Mouse (Mus musculus) heart, embryonic 10.5 days (tissue): ENCODE results near the gene Zfp995. TPM values are rescaled to one million over a fixed set of nuclear protein-coding genes. Genes with fewer than 3 reads are reported as not detected.
"Not testable (repeated sequence)": the region's sequence is repeated elsewhere in the genome, so short reads cannot be mapped to it uniquely, and the experiment has no call there.

Experiments used
- DNase-seq: peaks from one replicate; pipeline ENCODE4 v3.0.0-alpha.2; 2017; ENCODE audit warnings: low spot score
- H3K27ac ChIP-seq: fragments of 300-500 bp; sonication (generic); 2 replicates; pipeline ENCODE4 v1.5.1; 2016; ENCODE audit warnings: mild to moderate bottlenecking
- H3K27me3 ChIP-seq: fragments of 300-500 bp; sonication (generic); 2 replicates; pipeline ENCODE4 v1.6.1; 2016; ENCODE audit warnings: mild to moderate bottlenecking; ENCODE audit not compliant: poor library complexity, insufficient read depth, severe bottlenecking
- H3K36me3 ChIP-seq: fragments of 300-500 bp; sonication (generic); 2 replicates; pipeline ENCODE4 v1.6.1; 2016; ENCODE audit warnings: mild to moderate bottlenecking, moderate library complexity
- H3K4me1 ChIP-seq: fragments of 300-500 bp; sonication (generic); 2 replicates; pipeline ENCODE4 v1.6.1; 2016; ENCODE audit warnings: mild to moderate bottlenecking
- H3K4me3 ChIP-seq: fragments of 300-500 bp; sonication (generic); 2 replicates; pipeline ENCODE4 v1.5.1; 2016; ENCODE audit warnings: mild to moderate bottlenecking, moderate library complexity
- H3K9me3 ChIP-seq: fragments of 300-500 bp; sonication (generic); 2 replicates; pipeline ENCODE4 v1.6.1; 2016; ENCODE audit warnings: mild to moderate bottlenecking, moderate library complexity
- WGBS: fragments of 180-500 bp; shearing (Covaris S2); methylation state at CpG from one replicate; pipeline ENCODE4 v1.1.7; 2016; 5-methylcytosine and 5-hydroxymethylcytosine counted together
- polyA plus RNA-seq: library from polyadenylated mRNA; unstranded; fragments of >200 nt; fragmentation: Nextera tagmentation; extraction: Ambion mirVana; gene quantifications from 2 replicates; pipeline ENCODE4 v1.2.1, GENCODE M21; 2016

Gene Zfp995
- 3.9 and 5.1 TPM in 2 replicates for polyA plus RNA-seq

DNA sequence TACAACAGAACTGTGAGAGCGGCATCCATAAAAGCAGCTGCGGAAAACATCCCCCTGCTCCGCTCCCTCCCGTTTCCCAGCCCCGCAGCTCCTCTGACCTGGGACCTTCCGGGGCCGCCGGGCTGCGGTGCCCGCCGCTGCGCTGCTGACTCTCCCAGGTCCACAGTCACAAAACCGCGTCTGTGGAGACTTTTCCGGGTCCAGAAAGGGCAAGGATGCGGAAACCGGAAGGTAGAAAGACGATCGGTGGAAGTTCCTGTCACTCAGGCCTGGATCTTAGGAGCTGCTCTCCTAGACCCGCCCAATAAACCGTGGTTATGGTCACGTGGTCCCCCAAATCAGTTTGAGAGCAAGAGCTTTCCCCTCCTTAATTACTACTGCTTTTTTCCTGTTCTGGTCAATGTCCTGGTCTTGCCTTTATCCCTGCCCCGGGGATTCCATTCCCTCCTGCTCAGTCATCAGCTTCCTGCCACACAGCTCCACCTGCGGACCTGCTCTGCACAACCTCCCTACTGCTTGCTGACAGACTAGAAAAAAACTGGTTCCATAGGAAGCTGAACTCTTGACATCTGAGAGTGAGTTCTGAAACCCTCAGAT is at the start of gene Zfp995:
Gene Zfp995, minus strand, starts transcription at position 471 of the 597 bp plus-strand sequence.
- H3K27me3 ChIP-seq, H3K4me1 ChIP-seq, H3K36me3 ChIP-seq, H3K9me3 ChIP-seq: not testable (repeated sequence)
- Histone ChIP-seq H3K4me3 (peak within 1 kb of the TSS; percentile 71), H3K27ac (peak within 1 kb of the TSS; percentile 85)
- peak; percentile 84 for DNase-seq
- WGBS = under 1% methylated on average over 24 of the region's 24 CpGs

DNA sequence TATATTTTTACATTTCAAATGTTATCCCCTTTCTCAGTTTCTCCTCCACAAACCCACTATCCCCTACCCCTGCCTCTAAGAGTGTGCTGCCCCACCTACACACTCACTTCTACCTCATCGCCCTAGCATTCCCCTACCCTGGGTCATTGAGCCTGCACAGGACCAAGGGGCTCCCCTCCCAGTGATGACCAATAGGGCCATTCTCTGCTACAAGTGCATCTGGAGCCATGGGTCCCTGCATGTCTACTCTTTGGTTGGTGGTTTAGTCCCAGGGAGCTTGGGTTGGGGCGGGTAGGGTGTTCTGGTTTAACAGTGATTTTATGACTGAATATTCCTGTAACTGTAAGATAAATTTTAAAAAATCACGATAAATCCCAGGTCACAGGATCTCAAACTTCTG is 687 bp downstream of the Zfp995 start:
- no peaks in the 10 kb centered on the region for H3K9me3 ChIP-seq
- peak overlapping the region; percentile 85; the same call in 1 of the 2 replicates for H3K27ac ChIP-seq
- 1% methylated on average over 3 of the region's 3 CpGs for WGBS
- H3K27me3 ChIP-seq = no peaks in the 10 kb centered on the region
- peak overlapping the region; percentile 71 for H3K4me3 ChIP-seq
- DNase-seq = no peak
- H3K4me1 ChIP-seq = no peaks in the 10 kb centered on the region
- H3K36me3 ChIP-seq = peaks cover 3% of the 10 kb centered on the region; the same call in 1 of the 2 replicates

DNA sequence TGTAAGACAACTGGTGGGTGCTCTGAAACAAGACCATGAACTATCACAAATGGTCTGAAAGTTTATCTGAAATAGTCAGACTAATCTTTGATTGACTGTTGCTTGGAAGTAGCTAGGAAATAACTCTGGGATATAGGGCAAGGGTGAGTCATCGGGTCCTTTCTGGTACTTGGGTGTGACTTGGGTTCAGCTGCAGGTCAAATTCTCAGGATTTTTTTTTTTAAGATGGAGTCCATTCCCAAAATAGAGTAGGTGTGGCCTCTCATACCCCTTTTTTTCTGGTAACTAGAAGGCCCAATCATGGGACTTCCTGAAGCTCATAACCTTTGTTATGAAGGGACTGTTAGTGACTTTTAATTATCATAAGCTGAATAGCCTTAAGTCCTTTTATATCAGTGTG is 38.5 kb downstream of the Zfp995 start:
- no peak overlapping the region for H3K4me3 ChIP-seq
- H3K4me1 ChIP-seq = no peaks in the 10 kb centered on the region
- no peaks in the 10 kb centered on the region for H3K27me3 ChIP-seq
- H3K27ac ChIP-seq = no peak overlapping the region
- WGBS = 61% methylated on average over 1 of the region's 1 CpGs
- peaks cover 9% of the 10 kb centered on the region; the same call in 1 of the 2 replicates for H3K9me3 ChIP-seq
- H3K36me3 ChIP-seq = no peaks in the 10 kb centered on the region
- no peak for DNase-seq

DNA sequence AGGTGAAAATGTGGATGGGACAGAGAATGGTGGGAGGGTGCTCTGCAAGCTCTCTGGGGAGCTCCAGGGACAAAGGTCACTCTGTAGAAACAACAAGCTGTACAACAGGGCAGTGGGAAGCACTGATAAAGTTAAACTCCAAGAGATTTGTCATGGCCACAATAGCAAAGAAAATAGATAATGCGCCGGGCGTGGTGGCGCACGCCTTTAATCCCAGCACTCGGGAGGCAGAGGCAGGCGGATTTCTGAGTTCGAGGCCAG is 63.5 kb downstream of the Zfp995 start:
- WGBS = 76% methylated on average over 8 of the region's 8 CpGs
- not testable (repeated sequence) for H3K27ac ChIP-seq

DNA sequence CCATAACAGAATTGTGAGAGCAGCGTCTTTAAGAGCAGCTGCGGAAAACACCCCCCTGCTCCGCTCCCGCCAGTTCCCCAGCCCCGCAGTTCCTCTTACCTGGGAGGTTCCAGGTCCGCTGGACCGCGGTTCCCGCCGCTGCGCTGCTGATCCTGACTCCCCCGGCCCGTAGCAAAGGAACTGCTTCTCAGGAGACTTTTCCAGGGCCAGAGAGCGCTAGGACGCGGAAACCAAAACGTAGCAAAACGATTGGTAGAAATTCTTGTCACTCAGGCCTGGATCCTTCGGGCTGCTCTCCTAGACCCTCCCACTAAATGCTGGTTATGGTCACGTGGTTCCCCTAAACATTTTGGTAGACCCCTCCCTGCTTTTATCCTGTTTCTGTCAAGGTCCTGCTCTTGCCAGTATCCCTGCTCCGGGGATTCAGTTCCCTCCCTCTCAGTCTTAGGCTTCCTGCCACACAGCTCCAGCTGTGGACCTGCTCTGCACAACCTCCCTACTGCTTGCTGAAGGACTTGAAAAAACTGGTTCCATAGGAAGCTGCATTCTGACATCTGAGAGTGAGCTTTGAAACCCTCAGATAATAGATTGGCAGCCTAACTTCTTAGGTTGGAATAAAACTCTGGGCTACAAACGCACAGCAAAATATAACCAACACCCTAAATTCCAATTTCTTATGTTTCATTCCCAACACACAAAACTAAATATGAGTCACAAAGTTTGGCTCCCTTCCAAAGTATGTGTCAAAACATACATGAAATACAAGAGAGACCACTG is 64.0 kb downstream of the Zfp995 start, which contains the start of gene Zfp820:
Gene Zfp820, minus strand, starts transcription at position 228 of the 777 bp plus-strand sequence.
- no peaks in the 10 kb centered on the region for H3K27me3 ChIP-seq
- H3K9me3 ChIP-seq = no peaks in the 10 kb centered on the region
- H3K27ac ChIP-seq = peak within 1 kb of the TSS; percentile 84
- H3K4me3 ChIP-seq = peak within 1 kb of the TSS; percentile 65
- peak; percentile 93 for DNase-seq
- no peaks in the 10 kb centered on the region for H3K4me1 ChIP-seq
- no peaks in the 10 kb centered on the region for H3K36me3 ChIP-seq
- WGBS = 3% methylated on average over 22 of the region's 22 CpGs

More for the DNA sequence above, 63.5 kb downstream of the Zfp995 start:
- H3K4me1 ChIP-seq, H3K4me3 ChIP-seq, DNase-seq, H3K27me3 ChIP-seq, H3K36me3 ChIP-seq, H3K9me3 ChIP-seq: not testable (repeated sequence)

DNA sequence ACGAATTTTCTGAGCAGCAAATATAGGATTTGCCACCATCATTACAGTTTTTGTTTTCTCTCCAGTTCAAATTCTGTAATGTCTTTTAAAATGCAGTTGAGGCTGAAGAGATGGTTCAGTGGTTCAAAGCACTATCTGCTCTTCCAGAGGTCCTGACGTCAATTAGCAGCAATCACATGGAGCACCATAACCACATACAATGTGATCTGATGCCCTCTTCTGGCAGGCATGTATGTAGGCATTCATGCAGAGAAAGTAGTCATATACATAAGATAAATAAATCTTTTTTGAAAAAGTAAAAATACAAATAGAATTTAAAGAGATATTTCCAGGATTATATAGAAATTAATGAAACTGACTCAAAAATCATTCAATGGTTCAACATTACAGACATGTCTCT is 71.2 kb downstream of the Zfp995 start:
- WGBS = 62% methylated on average over 2 of the region's 2 CpGs
- Histone ChIP-seq H3K4me3 (no peak overlapping the region), H3K4me1 (no peaks in the 10 kb centered on the region)

More for the DNA sequence above, 71.2 kb downstream of the Zfp995 start:
- no peaks in the 10 kb centered on the region for H3K27me3 ChIP-seq
- H3K36me3 ChIP-seq = 0 out of 2 replicates have a peak, but pooled peaks cover 2% of the 10 kb centered on the region
- DNase-seq = no peak
- no peak overlapping the region for H3K27ac ChIP-seq
- no peaks in the 10 kb centered on the region for H3K9me3 ChIP-seq

Other genes starting within 250 kb of the Zfp995 start
- 4.1 and 4.9 TPM in 2 replicates for gene Gm10226, start 218.1 kb downstream of the Zfp995 start, polyA plus RNA-seq
- 7.8 and 11.0 TPM in 2 replicates for gene Zfp760, start 202.2 kb downstream of the Zfp995 start, polyA plus RNA-seq
- gene Zfp229, start 179.1 kb downstream of the Zfp995 start, polyA plus RNA-seq = 5.8 and 6.6 TPM in 2 replicates
- gene Zfp820, start 64.2 kb downstream of the Zfp995 start, polyA plus RNA-seq = 4.5 and 4.7 TPM in 2 replicates
- 16.0 and 17.7 TPM in 2 replicates for gene Zfp942, start 52.5 kb upstream of the Zfp995 start, polyA plus RNA-seq
- gene Zfp943, start 52.6 kb upstream of the Zfp995 start, polyA plus RNA-seq = 11.9 and 14.6 TPM in 2 replicates